Mouse (Mus musculus) heart, embryonic 15.5 days (tissue): ENCODE measurements around the gene Mcrip1. TPM values are rescaled to one million over a fixed set of nuclear protein-coding genes. Genes with fewer than 3 reads are reported as not detected.
A peak's percentile ranks its signal among the peaks of the same experiment; 100 is the strongest.
"Not testable (repeated sequence)": the region's sequence is repeated elsewhere in the genome, so short reads cannot be mapped to it uniquely, and the experiment has no call there.

ENCODE experiments used
- ATAC-seq: fragments of 200-750 bp; cut with Nextera tagmentation; replicated peaks from 2 replicates; pipeline ENCODE4 v1.8.0; 2017; ENCODE audit warnings: low read depth, moderate TSS enrichment; ENCODE audit not compliant: insufficient number of reproducible peaks, insufficient read depth, low FRiP score
- H3K27ac ChIP-seq: fragments of 300-500 bp; sonication (generic); 2 replicates; pipeline ENCODE4 v1.5.1; 2015; ENCODE audit warnings: mild to moderate bottlenecking, inconsistent platforms
- H3K27me3 ChIP-seq: fragments of 300-500 bp; sonication (generic); 2 replicates; pipeline ENCODE4 v1.6.1; 2015; ENCODE audit warnings: inconsistent platforms
- H3K36me3 ChIP-seq: fragments of 300-500 bp; sonication (generic); 2 replicates; pipeline ENCODE4 v1.6.1; 2015; ENCODE audit warnings: mild to moderate bottlenecking, inconsistent platforms
- H3K4me1 ChIP-seq: fragments of 300-500 bp; sonication (generic); replicated peaks from 2 replicates; pipeline ENCODE4 v1.6.1; 2015; ENCODE audit warnings: inconsistent platforms
- H3K4me2 ChIP-seq: fragments of 300-500 bp; sonication (generic); 2 replicates; pipeline ENCODE4 v1.6.1; 2015; ENCODE audit warnings: inconsistent platforms, mild to moderate bottlenecking, moderate library complexity
- H3K4me3 ChIP-seq: fragments of 300-500 bp; sonication (generic); 2 replicates; pipeline ENCODE4 v1.5.1; 2015; ENCODE audit warnings: mild to moderate bottlenecking, inconsistent platforms
- H3K9ac ChIP-seq: fragments of 300-500 bp; sonication (generic); 2 replicates; pipeline ENCODE4 v1.6.1; 2015; ENCODE audit warnings: mild to moderate bottlenecking, inconsistent platforms
- H3K9me3 ChIP-seq: fragments of 300-500 bp; sonication (generic); replicated peaks from 2 replicates; pipeline ENCODE4 v1.6.1; 2016; ENCODE audit warnings: inconsistent platforms
- WGBS: fragments of 180-500 bp; shearing (Covaris S2); methylation state at CpG from one replicate; pipeline ENCODE4 v1.1.7; 2015; ENCODE audit warnings: mixed read lengths; 5-methylcytosine and 5-hydroxymethylcytosine counted together
- polyA plus RNA-seq: library from polyadenylated mRNA; unstranded; fragments of >200 nt; fragmentation: Nextera tagmentation; extraction: Ambion mirVana; gene quantifications from 2 replicates; pipeline ENCODE4 v1.2.1, GENCODE M21; 2015

Mcrip1 gene
- polyA plus RNA-seq, 1 experiment from 2014 or later: 119 TPM

DNA sequence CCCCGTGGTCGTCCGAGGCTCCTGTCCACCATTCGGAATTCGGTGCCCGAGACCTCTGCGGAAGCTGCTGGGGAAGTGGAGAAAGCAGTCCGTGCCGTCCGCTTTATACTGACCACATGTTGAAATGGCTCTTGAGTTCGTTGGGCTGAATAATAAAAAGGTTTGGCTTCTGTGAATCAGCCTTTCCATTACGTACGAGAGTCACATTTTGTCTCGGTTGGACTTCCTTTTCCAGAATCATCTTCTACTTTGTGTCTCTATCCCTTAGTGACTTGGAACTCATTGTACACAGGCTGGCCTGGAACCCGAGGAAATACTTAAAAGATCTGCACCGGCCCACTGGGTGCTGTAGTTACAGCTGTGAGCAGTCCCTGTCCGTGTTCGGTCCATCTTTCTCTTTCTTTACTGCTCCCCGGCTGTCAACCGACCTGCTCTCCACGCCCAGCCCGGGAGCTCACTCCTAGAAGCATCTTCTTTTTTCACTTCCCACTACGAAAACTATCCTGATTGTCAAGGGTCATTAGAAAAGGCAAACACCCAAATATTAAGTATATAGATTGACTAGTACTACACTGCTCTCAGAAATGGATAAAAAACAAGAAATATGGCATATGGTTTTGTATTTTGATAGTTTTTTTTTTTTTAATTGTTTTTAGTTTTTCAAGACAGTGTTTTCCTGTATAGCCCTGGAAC lies 24.2 kb upstream of the Mcrip1 start:
- 0% methylated on average over 23 of the region's 23 CpGs for WGBS
- ATAC-seq: no peak; the same call in 1 of the 2 replicates

GRCm38 (mm10) chr11:120572752-120573584 lies 23.4 kb upstream of the Mcrip1 start, which contains the start of gene P4hb:
TSS of gene P4hb (minus strand) at chr11:120573253.
- H3K4me3 ChIP-seq: peak within 1 kb of the TSS; percentile 93
- WGBS: under 1% methylated on average over 87 of the region's 94 CpGs
- no peaks in the 10 kb centered on the region for H3K9me3 ChIP-seq
- H3K4me1 ChIP-seq: peaks cover 22% of the 10 kb centered on the region
- peak; percentile 97 for ATAC-seq
- peak within 1 kb of the TSS; percentile 83 for H3K4me2 ChIP-seq
- H3K27ac ChIP-seq: peak within 1 kb of the TSS; percentile 96
- H3K27me3 ChIP-seq: no peaks in the 10 kb centered on the region
- peaks cover 39% of the 10 kb centered on the region for H3K36me3 ChIP-seq
- peak within 1 kb of the TSS; percentile 93 for H3K9ac ChIP-seq

More for the DNA sequence above, 24.2 kb upstream of the Mcrip1 start:
- Histone ChIP-seq H3K4me2 (peak overlapping the region; percentile 83), H3K27ac (peak overlapping the region; percentile 96), H3K36me3 (peaks cover 39% of the 10 kb centered on the region), H3K4me3 (peak overlapping the region; percentile 93), H3K4me1 (peaks cover 22% of the 10 kb centered on the region), H3K9ac (peak overlapping the region; percentile 79), H3K9me3 (no peaks in the 10 kb centered on the region), H3K27me3 (no peaks in the 10 kb centered on the region)

- Histone ChIP-seq H3K4me1 (peaks cover 22% of the 10 kb centered on the region), H3K36me3 (peaks cover 39% of the 10 kb centered on the region)
- under 1% methylated on average over 24 of the region's 24 CpGs for WGBS
Observed at GRCm38 (mm10) chr11:120572417-120572751, 22.9 kb upstream of the Mcrip1 start.

GRCm38 (mm10) chr11:120571754-120572416 lies 22.4 kb upstream of the Mcrip1 start:
- peak overlapping the region; percentile 89 for H3K27ac ChIP-seq
- peaks cover 22% of the 10 kb centered on the region for H3K4me1 ChIP-seq
- H3K4me2 ChIP-seq: peak overlapping the region; percentile 70
- H3K9me3 ChIP-seq: no peaks in the 10 kb centered on the region
- WGBS: 4% methylated on average over 11 of the region's 11 CpGs
- peaks cover 40% of the 10 kb centered on the region for H3K36me3 ChIP-seq
- peak overlapping the region; percentile 93 for H3K9ac ChIP-seq
- no peak for ATAC-seq
- no peaks in the 10 kb centered on the region for H3K27me3 ChIP-seq
- H3K4me3 ChIP-seq: peak overlapping the region; percentile 93

More at GRCm38 (mm10) chr11:120572417-120572751, 22.9 kb upstream of the Mcrip1 start:
- peak overlapping the region; percentile 70 for H3K4me2 ChIP-seq
- H3K9ac ChIP-seq: peak overlapping the region; percentile 93
- H3K9me3 ChIP-seq: no peaks in the 10 kb centered on the region
- H3K27me3 ChIP-seq: no peaks in the 10 kb centered on the region
- H3K4me3 ChIP-seq: peak overlapping the region; percentile 93
- peak; percentile 16 for ATAC-seq
- H3K27ac ChIP-seq: peak overlapping the region; percentile 89

- H3K27ac ChIP-seq: no peak overlapping the region
- WGBS: 39% methylated on average over 3 of the region's 3 CpGs
Observed at GRCm38 (mm10) chr11:120571122-120571521, 21.6 kb upstream of the Mcrip1 start.

DNA sequence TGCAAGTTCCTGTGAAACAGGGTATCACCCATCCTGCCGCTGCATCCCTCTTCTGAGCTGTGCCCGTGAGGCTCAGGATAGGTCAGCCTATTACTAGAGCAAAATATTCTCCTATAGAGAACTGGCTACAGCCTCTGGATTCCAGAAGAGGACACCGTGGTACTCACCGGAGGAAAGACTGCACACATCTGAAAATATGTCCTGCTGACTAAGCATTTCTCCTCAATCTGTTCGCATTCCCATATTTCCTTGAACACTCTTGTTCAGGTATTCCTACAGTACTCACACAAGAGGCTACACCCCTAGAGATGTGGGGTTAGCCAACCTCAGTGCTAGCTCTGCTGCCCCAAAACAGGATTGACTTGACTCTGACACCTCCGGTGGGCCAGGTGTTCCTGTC lies 18.8 kb upstream of the Mcrip1 start:
- Histone ChIP-seq H3K27ac (no peak overlapping the region), H3K36me3 (peaks cover 73% of the 10 kb centered on the region), H3K9ac (no peak overlapping the region), H3K27me3 (no peaks in the 10 kb centered on the region), H3K9me3 (no peaks in the 10 kb centered on the region), H3K4me1 (peaks cover 14% of the 10 kb centered on the region), H3K4me2 (no peak overlapping the region), H3K4me3 (no peak overlapping the region)
- 83% methylated on average over 6 of the region's 6 CpGs for WGBS
- ATAC-seq: no peak

More at GRCm38 (mm10) chr11:120571122-120571521, 21.6 kb upstream of the Mcrip1 start:
- H3K9me3 ChIP-seq: no peaks in the 10 kb centered on the region
- no peaks in the 10 kb centered on the region for H3K27me3 ChIP-seq
- H3K9ac ChIP-seq: peak overlapping the region; percentile 93
- peak overlapping the region; percentile 93 for H3K4me3 ChIP-seq
- peaks cover 22% of the 10 kb centered on the region for H3K4me1 ChIP-seq
- H3K36me3 ChIP-seq: peaks cover 48% of the 10 kb centered on the region
- peak overlapping the region; percentile 70 for H3K4me2 ChIP-seq
- ATAC-seq: no peak

DNA sequence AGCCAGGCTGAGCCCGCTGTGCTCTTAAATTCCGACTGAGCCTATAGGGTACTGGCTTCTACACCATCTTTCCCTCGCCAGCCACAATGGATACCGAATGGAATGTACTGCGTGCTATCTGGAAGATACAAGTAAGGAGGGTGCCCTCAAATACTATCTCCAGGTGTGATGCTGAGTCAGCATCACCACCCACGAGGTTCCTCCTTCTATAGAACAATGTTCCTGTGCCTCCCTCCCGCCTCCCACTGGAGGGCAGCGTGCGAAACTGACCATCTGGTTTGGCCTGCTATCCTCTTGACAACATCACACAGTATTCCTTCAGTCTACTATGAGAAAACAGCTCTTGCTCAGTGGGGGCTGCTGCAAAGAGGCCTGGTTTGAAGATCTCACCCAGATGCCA lies 15.6 kb upstream of the Mcrip1 start:
- Histone ChIP-seq H3K4me3 (no peak overlapping the region), H3K9me3 (no peaks in the 10 kb centered on the region), H3K36me3 (peaks cover 93% of the 10 kb centered on the region), H3K27me3 (no peaks in the 10 kb centered on the region), H3K4me1 (no peaks in the 10 kb centered on the region), H3K9ac (no peak overlapping the region), H3K27ac (no peak overlapping the region), H3K4me2 (no peak overlapping the region)
- no peak for ATAC-seq
- WGBS: 80% methylated on average over 9 of the region's 9 CpGs

- ATAC-seq: no peak
- Histone ChIP-seq H3K27me3 (no peaks in the 10 kb centered on the region), H3K9ac (no peak overlapping the region)
Observed at GRCm38 (mm10) chr11:120562949-120563348, 13.4 kb upstream of the Mcrip1 start.

DNA sequence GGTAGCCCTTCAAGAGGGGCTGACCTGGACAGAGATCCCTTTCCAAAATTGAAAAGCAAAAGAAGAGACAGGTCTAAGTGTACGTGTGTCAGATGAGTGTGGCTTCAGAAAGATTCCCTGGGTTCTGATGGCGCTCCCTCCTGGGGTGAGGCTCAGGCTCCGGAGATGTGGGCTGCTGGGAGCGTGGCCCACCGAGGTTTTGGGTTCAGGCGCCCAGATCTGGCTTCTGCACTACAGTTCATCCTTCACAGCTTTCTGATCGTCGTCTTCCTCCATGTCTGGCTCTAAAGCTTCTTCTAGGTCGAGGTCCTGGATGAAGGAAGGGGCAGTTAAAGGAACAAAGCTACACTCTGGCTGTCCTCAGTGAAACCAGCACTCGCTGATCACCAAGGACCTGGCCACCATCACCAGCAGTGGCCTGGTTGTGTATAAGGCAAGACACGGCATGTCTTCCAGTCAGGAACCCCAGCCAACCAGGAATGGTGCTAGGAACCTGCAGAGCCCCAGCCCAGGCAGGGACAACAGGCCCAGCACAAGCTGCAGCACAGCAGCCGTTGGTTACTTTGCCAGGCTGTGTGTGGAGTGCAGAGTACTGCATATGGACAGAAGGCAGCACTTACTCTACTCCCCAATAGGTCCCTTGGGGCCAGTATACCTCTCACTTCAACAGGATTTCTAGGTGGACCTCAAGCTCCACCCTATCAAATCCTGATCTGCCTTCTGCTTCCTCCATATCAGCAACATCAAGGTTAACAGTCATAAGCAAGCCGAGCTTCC lies 11.6 kb upstream of the Mcrip1 start:
- Histone ChIP-seq H3K4me2 (no peak overlapping the region), H3K27me3 (no peaks in the 10 kb centered on the region), H3K9me3 (no peaks in the 10 kb centered on the region), H3K9ac (no peak overlapping the region), H3K36me3 (peaks cover 72% of the 10 kb centered on the region), H3K4me1 (no peaks in the 10 kb centered on the region), H3K27ac (no peak overlapping the region), H3K4me3 (no peak overlapping the region)
- ATAC-seq: 0 out of 2 replicates have a peak, but pooled peaks have one; percentile 31
- 91% methylated on average over 13 of the region's 13 CpGs for WGBS

More at GRCm38 (mm10) chr11:120562949-120563348, 13.4 kb upstream of the Mcrip1 start:
- WGBS: 95% methylated on average over 13 of the region's 13 CpGs
- Histone ChIP-seq H3K4me3 (no peak overlapping the region), H3K27ac (no peak overlapping the region), H3K4me2 (no peak overlapping the region), H3K36me3 (peaks cover 90% of the 10 kb centered on the region), H3K9me3 (no peaks in the 10 kb centered on the region), H3K4me1 (no peaks in the 10 kb centered on the region)

GRCm38 (mm10) chr11:120558843-120559242 lies 9.3 kb upstream of the Mcrip1 start:
- H3K4me2 ChIP-seq, H3K27ac ChIP-seq, H3K9me3 ChIP-seq, H3K9ac ChIP-seq, ATAC-seq, H3K4me3 ChIP-seq, H3K27me3 ChIP-seq: not testable (repeated sequence)
- peaks cover 52% of the 10 kb centered on the region for H3K36me3 ChIP-seq
- H3K4me1 ChIP-seq: peaks cover 11% of the 10 kb centered on the region; the same call in 1 of the 2 replicates
- WGBS: 87% methylated on average over 6 of the region's 6 CpGs
